Mouse (Mus musculus) erythroblast, adult 5-6 weeks (primary cell): ENCODE results near the gene Cyp2s1. TPM values are rescaled to one million over a fixed set of nuclear protein-coding genes. Genes with fewer than 3 reads are reported as not detected.

ENCODE experiments used
- total RNA-seq, 2 experiments: library from RNA; stranded (forward) in 1 of 2; stranded (reverse) in 1 of 2; fragments of 150-400 nt in 1 of 2; fragments of 200-764, 138-1000 nt in 1 of 2; gene quantifications; 2 replicates each; pipeline versions ENCODE4 v1.2.3 to v1.2.4; 2015 to 2017; ENCODE audit warnings: low replicate concordance in 2 of 2

Gene Cyp2s1
- total RNA-seq, 2 experiments from 2014 or later, result not detected

Other genes with a start within 250 kb of the Cyp2s1 start
- gene Erich4, start 201.0 kb downstream of the Cyp2s1 start, total RNA-seq (2015; ENCODE audit: low replicate concordance), result not detected in 2 replicates
- gene Erich4, start 201.0 kb downstream of the Cyp2s1 start, total RNA-seq (2017; ENCODE audit: low replicate concordance), result not detected in 2 replicates
- gene Dmac2, start 197.5 kb downstream of the Cyp2s1 start, total RNA-seq (2015; ENCODE audit: low replicate concordance), result 4.6 and 7.3 TPM in 2 replicates
- 2.5 and 4.1 TPM in 2 replicates for gene Dmac2, start 197.5 kb downstream of the Cyp2s1 start, total RNA-seq (2017; ENCODE audit: low replicate concordance)
- 1.9 and 2.5 TPM in 2 replicates for gene B3gnt8, start 190.3 kb downstream of the Cyp2s1 start, total RNA-seq (2015; ENCODE audit: low replicate concordance)
- 0.98 and 5.8 TPM in 2 replicates for gene B3gnt8, start 190.3 kb downstream of the Cyp2s1 start, total RNA-seq (2017; ENCODE audit: low replicate concordance)
- gene Bckdha, start 157.9 kb downstream of the Cyp2s1 start, total RNA-seq (2015; ENCODE audit: low replicate concordance), result 2.5 and 17.9 TPM in 2 replicates
- 4.3 and 5.2 TPM in 2 replicates for gene Bckdha, start 157.9 kb downstream of the Cyp2s1 start, total RNA-seq (2017; ENCODE audit: low replicate concordance)
- 5.4 and 13.8 TPM in 2 replicates for gene Exosc5, start 157.7 kb downstream of the Cyp2s1 start, total RNA-seq (2015; ENCODE audit: low replicate concordance)
- 3.6 and 10.1 TPM in 2 replicates for gene Exosc5, start 157.7 kb downstream of the Cyp2s1 start, total RNA-seq (2017; ENCODE audit: low replicate concordance)
- 0.96 TPM in 1 of 2 replicates, not detected in the other for gene Tmem91, start 141.7 kb downstream of the Cyp2s1 start, total RNA-seq (2015; ENCODE audit: low replicate concordance)
- gene Tmem91, start 141.7 kb downstream of the Cyp2s1 start, total RNA-seq (2017; ENCODE audit: low replicate concordance), result 0.09 TPM in 1 of 2 replicates, not detected in the other
- 7.5 and 8.1 TPM in 2 replicates for gene B9d2, start 136.1 kb downstream of the Cyp2s1 start, total RNA-seq (2015; ENCODE audit: low replicate concordance)
- 0.60 and 5.6 TPM in 2 replicates for gene B9d2, start 136.1 kb downstream of the Cyp2s1 start, total RNA-seq (2017; ENCODE audit: low replicate concordance)
- 64.9 and 68.1 TPM in 2 replicates for gene Tgfb1, start 129.9 kb downstream of the Cyp2s1 start, total RNA-seq (2015; ENCODE audit: low replicate concordance)
- gene Tgfb1, start 129.9 kb downstream of the Cyp2s1 start, total RNA-seq (2017; ENCODE audit: low replicate concordance), result 11.2 and 12.0 TPM in 2 replicates
- gene Ccdc97, start 97.8 kb downstream of the Cyp2s1 start, total RNA-seq (2015; ENCODE audit: low replicate concordance), result 19.0 and 22.3 TPM in 2 replicates
- 14.7 and 17.7 TPM in 2 replicates for gene Ccdc97, start 97.8 kb downstream of the Cyp2s1 start, total RNA-seq (2017; ENCODE audit: low replicate concordance)
- gene Hnrnpul1, start 62.2 kb downstream of the Cyp2s1 start, total RNA-seq (2015; ENCODE audit: low replicate concordance), result 45.2 and 59.1 TPM in 2 replicates
- gene Hnrnpul1, start 62.2 kb downstream of the Cyp2s1 start, total RNA-seq (2017; ENCODE audit: low replicate concordance), result 79.3 and 99.9 TPM in 2 replicates
- 28.2 and 35.7 TPM in 2 replicates for gene Axl, start 28.2 kb downstream of the Cyp2s1 start, total RNA-seq (2015; ENCODE audit: low replicate concordance)
- gene Axl, start 28.2 kb downstream of the Cyp2s1 start, total RNA-seq (2017; ENCODE audit: low replicate concordance), result 20.2 and 22.2 TPM in 2 replicates
- not detected in 2 replicates for gene Cyp2b10, start 80.7 kb upstream of the Cyp2s1 start, total RNA-seq (2015; ENCODE audit: low replicate concordance)
- not detected in 2 replicates for gene Cyp2b10, start 80.7 kb upstream of the Cyp2s1 start, total RNA-seq (2017; ENCODE audit: low replicate concordance)
- not detected in 2 replicates for gene Cyp2b13, start 244.6 kb upstream of the Cyp2s1 start, total RNA-seq (2015; ENCODE audit: low replicate concordance)
- gene Cyp2b13, start 244.6 kb upstream of the Cyp2s1 start, total RNA-seq (2017; ENCODE audit: low replicate concordance), result not detected in 2 replicates